Mouse (Mus musculus): ENCODE data around the gene Pitpnb.
A peak's percentile ranks its signal among the peaks of the same experiment; 100 is the strongest.

The Pitpnb gene

GRCm38 (mm10) chr5:111396199-111396598 lies 65.6 kb downstream of the Pitpnb start:
- DNase-seq (ENCODE audit: low read depth, low spot score) = peak; percentile 47

- no peak for DNase-seq (ENCODE audit: low read depth, low spot score)
Measured at GRCm38 (mm10) chr5:111398471-111398870, 67.9 kb downstream of the Pitpnb start.

- no peak for DNase-seq (ENCODE audit: low read depth, low spot score)
Measured at GRCm38 (mm10) chr5:111399271-111399670, 68.7 kb downstream of the Pitpnb start.

GRCm38 (mm10) chr5:111401879-111402650 lies 71.5 kb downstream of the Pitpnb start:
- no peak for DNase-seq (ENCODE audit: low read depth, low spot score)

- DNase-seq (ENCODE audit: low read depth, low spot score) = no peak
Measured at GRCm38 (mm10) chr5:111402651-111402996, 72.1 kb downstream of the Pitpnb start.

- no peak for DNase-seq (ENCODE audit: low read depth, low spot score)
Measured at GRCm38 (mm10) chr5:111404721-111405120, 74.2 kb downstream of the Pitpnb start.

GRCm38 (mm10) chr5:111408470-111409105 lies 78.0 kb downstream of the Pitpnb start:
- no peak for DNase-seq (ENCODE audit: low read depth, low spot score)

- DNase-seq (ENCODE audit: low read depth, low spot score) = peak; percentile 86
Measured at GRCm38 (mm10) chr5:111409412-111410044, 79.0 kb downstream of the Pitpnb start.

GRCm38 (mm10) chr5:111410665-111411064 lies 80.1 kb downstream of the Pitpnb start:
- DNase-seq (ENCODE audit: low read depth, low spot score) = no peak

- DNase-seq (ENCODE audit: low read depth, low spot score) = peak; percentile 61
Measured at GRCm38 (mm10) chr5:111414192-111414591, 83.6 kb downstream of the Pitpnb start.

GRCm38 (mm10) chr5:111414770-111415249 lies 84.2 kb downstream of the Pitpnb start:
- no peak for DNase-seq (ENCODE audit: low read depth, low spot score)

- DNase-seq (ENCODE audit: low read depth, low spot score) = no peak
Measured at GRCm38 (mm10) chr5:111415575-111415974, 85.0 kb downstream of the Pitpnb start.

- DNase-seq (ENCODE audit: low read depth, low spot score) = no peak
Measured at GRCm38 (mm10) chr5:111416048-111416447, 85.5 kb downstream of the Pitpnb start.

- peak; percentile 90 for DNase-seq (ENCODE audit: low read depth, low spot score)
Measured at GRCm38 (mm10) chr5:111416591-111417374, 86.2 kb downstream of the Pitpnb start, which contains the start of gene Mn1. Mn1 (plus strand) TSS chr5:111417362.

GRCm38 (mm10) chr5:111417378-111418131 lies 87.0 kb downstream of the Pitpnb start:
- peak; percentile 32 for DNase-seq (ENCODE audit: low read depth, low spot score)

- DNase-seq (ENCODE audit: low read depth, low spot score) = peak; percentile 28
Measured at GRCm38 (mm10) chr5:111418202-111419120, 87.9 kb downstream of the Pitpnb start.

GRCm38 (mm10) chr5:111419121-111419881 lies 88.7 kb downstream of the Pitpnb start:
- peak; percentile 27 for DNase-seq (ENCODE audit: low read depth, low spot score)

- DNase-seq (ENCODE audit: low read depth, low spot score) = peak; percentile 25
Measured at GRCm38 (mm10) chr5:111420011-111420691, 89.6 kb downstream of the Pitpnb start.
